Mouse (Mus musculus): ENCODE results near the gene Crkl. TPM values are rescaled to one million over a fixed set of nuclear protein-coding genes. Genes with fewer than 3 reads are reported as not detected.

Gene Crkl
- polyA plus RNA-seq, 1 experiment from 2014 or later = 52.2 TPM

- no peak overlapping the region for H3K4me3 ChIP-seq (ENCODE audit: low read length)
- 77% methylated on average over 2 of the region's 2 CpGs for WGBS
- H3K36me3 ChIP-seq (ENCODE audit: control insufficient read depth, insufficient read depth) = peaks cover 4% of the 10 kb centered on the region
- H3K9me3 ChIP-seq (replicated peaks; ENCODE audit: control insufficient read depth, low read length) = no peaks in the 10 kb centered on the region
- no peak overlapping the region for H3K27ac ChIP-seq (ENCODE audit: low read length)
- H3K9ac ChIP-seq (ENCODE audit: low read length) = no peak overlapping the region
- H3K4me2 ChIP-seq (ENCODE audit: low read depth, low read length) = no peak overlapping the region
- H3K4me1 ChIP-seq (ENCODE audit: control insufficient read depth, insufficient read depth, low read length) = peaks cover 7% of the 10 kb centered on the region; the same call in 1 of the 2 replicates
- H3K27me3 ChIP-seq (ENCODE audit: control insufficient read depth, insufficient read depth, low read length) = no peaks in the 10 kb centered on the region
- ATAC-seq (replicated peaks; ENCODE audit: extremely low read depth, insufficient read depth, low FRiP score) = no peak
These were observed 23.0 kb downstream of the Crkl start for GRCm38 (mm10) chr16:17474761-17475160.

DNA sequence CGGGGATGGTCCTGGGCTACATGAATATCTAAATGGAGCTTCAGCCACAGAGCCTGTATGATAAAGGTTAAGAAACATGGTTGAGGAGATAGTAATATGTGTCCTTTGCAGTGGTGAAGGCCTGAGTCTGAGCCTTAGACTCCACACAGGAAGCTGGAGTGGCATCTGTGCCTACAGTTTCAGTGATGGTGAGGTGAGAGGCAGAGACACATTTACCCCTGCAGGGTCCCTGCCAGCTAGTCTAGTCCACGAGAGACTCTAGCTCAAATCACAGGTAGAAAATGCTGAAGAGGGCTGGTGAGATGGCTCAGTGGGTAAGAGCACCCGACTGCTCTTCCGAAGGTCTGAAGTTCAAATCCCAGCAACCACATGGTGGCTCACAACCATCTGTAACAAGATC, 23.5 kb downstream of the Crkl start:
- H3K4me1 ChIP-seq (ENCODE audit: control insufficient read depth, insufficient read depth, low read length) = peaks cover 7% of the 10 kb centered on the region; the same call in 1 of the 2 replicates
- H3K9ac ChIP-seq (ENCODE audit: low read length) = no peak overlapping the region
- no peak overlapping the region for H3K4me2 ChIP-seq (ENCODE audit: low read depth, low read length)
- H3K4me3 ChIP-seq (ENCODE audit: low read length) = no peak overlapping the region
- no peaks in the 10 kb centered on the region for H3K27me3 ChIP-seq (ENCODE audit: control insufficient read depth, insufficient read depth, low read length)
- 84% methylated on average over 4 of the region's 4 CpGs for WGBS
- H3K9me3 ChIP-seq (replicated peaks; ENCODE audit: control insufficient read depth, low read length) = no peaks in the 10 kb centered on the region
- no peak for ATAC-seq (replicated peaks; ENCODE audit: extremely low read depth, insufficient read depth, low FRiP score)
- no peak overlapping the region for H3K27ac ChIP-seq (ENCODE audit: low read length)
- peaks cover under 1% of the 10 kb centered on the region for H3K36me3 ChIP-seq (ENCODE audit: control insufficient read depth, insufficient read depth)

DNA sequence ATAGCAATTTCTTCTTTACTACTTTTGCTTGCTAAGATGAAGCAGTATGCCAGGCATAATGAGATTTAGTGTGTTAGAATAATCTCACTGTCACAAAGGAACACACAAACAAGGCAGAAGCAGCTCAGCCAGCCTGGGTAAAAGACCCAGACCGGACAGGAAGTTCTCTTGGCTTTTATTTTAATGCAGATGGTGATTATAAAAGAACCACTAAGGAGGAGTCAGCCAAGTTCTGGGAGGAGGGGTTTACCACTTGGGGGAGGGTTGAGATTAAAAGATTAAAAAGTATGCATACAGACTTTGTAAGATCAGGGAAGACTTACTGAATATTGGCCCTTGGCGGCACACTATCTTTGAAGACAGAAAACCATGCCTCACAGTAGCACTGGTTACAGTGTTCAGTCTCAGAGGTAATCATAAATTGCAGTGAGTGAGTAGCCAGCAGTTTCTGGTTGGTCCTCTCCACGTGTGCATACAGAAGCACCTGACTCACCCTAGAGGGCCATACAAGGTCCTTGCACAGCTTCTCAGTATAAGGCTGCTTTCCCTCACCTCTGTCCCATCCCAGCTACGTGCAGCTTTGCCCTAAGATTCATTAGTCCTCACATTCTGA, 26.6 kb downstream of the Crkl start:
- H3K27ac ChIP-seq (ENCODE audit: low read length) = no peak overlapping the region
- H3K4me3 ChIP-seq (ENCODE audit: low read length) = no peak overlapping the region
- H3K27me3 ChIP-seq (ENCODE audit: control insufficient read depth, insufficient read depth, low read length) = no peaks in the 10 kb centered on the region
- 74% methylated on average over 4 of the region's 4 CpGs for WGBS
- no peak for ATAC-seq (replicated peaks; ENCODE audit: extremely low read depth, insufficient read depth, low FRiP score)
- H3K9me3 ChIP-seq (replicated peaks; ENCODE audit: control insufficient read depth, low read length) = no peaks in the 10 kb centered on the region
- H3K4me1 ChIP-seq (ENCODE audit: control insufficient read depth, insufficient read depth, low read length) = no peaks in the 10 kb centered on the region
- H3K4me2 ChIP-seq (ENCODE audit: low read depth, low read length) = no peak overlapping the region
- H3K36me3 ChIP-seq (ENCODE audit: control insufficient read depth, insufficient read depth) = peaks cover 4% of the 10 kb centered on the region
- H3K9ac ChIP-seq (ENCODE audit: low read length) = no peak overlapping the region

- 70% methylated on average over 2 of the region's 2 CpGs for WGBS
- Histone ChIP-seq H3K36me3 (ENCODE audit: control insufficient read depth, insufficient read depth) (peaks cover 23% of the 10 kb centered on the region), H3K27me3 (ENCODE audit: control insufficient read depth, insufficient read depth, low read length) (no peaks in the 10 kb centered on the region), H3K4me1 (ENCODE audit: control insufficient read depth, insufficient read depth, low read length) (peaks cover 10% of the 10 kb centered on the region), H3K9ac (ENCODE audit: low read length) (no peak overlapping the region), H3K4me2 (ENCODE audit: low read depth, low read length) (no peak overlapping the region), H3K27ac (ENCODE audit: low read length) (no peak overlapping the region), H3K9me3 (replicated peaks; ENCODE audit: control insufficient read depth, low read length) (no peaks in the 10 kb centered on the region), H3K4me3 (ENCODE audit: low read length) (no peak overlapping the region)
- no peak for ATAC-seq (replicated peaks; ENCODE audit: extremely low read depth, insufficient read depth, low FRiP score)
These were observed 29.7 kb downstream of the Crkl start for GRCm38 (mm10) chr16:17481465-17481864.

DNA sequence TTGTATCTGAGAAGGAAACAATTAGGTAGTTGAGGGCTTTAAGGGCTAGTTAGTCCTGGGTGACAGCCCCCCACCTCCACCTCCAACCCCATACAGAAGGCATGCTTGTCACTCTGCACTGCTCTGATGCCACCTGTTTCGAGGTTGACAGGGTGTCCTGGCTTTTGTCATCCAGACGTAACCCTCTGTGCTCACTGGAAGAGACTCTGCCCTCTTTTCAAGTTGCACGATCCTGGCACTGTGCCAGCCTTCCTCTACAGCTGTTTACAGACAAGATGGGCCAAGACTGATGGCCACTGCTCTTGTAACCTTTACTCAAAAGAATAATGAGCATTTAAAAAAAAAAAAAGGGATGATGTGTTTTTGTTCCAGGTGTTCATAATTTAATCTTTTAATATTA, 34.7 kb downstream of the Crkl start:
- 13% methylated on average over 3 of the region's 3 CpGs for WGBS
- H3K36me3 ChIP-seq (ENCODE audit: control insufficient read depth, insufficient read depth) = peaks cover 23% of the 10 kb centered on the region
- peak; percentile 81 for ATAC-seq (replicated peaks; ENCODE audit: extremely low read depth, insufficient read depth, low FRiP score)
- H3K9me3 ChIP-seq (replicated peaks; ENCODE audit: control insufficient read depth, low read length) = no peaks in the 10 kb centered on the region
- H3K27me3 ChIP-seq (ENCODE audit: control insufficient read depth, insufficient read depth, low read length) = peaks cover 8% of the 10 kb centered on the region; the same call in 1 of the 2 replicates
- peaks cover 23% of the 10 kb centered on the region for H3K4me1 ChIP-seq (ENCODE audit: control insufficient read depth, insufficient read depth, low read length)
- H3K27ac ChIP-seq (ENCODE audit: low read length) = no peak overlapping the region; the same call in 1 of the 2 replicates
- H3K4me2 ChIP-seq (ENCODE audit: low read depth, low read length) = no peak overlapping the region
- no peak overlapping the region for H3K4me3 ChIP-seq (ENCODE audit: low read length)
- H3K9ac ChIP-seq (ENCODE audit: low read length) = no peak overlapping the region

GRCm38 (mm10) chr16:17488478-17489468, 37.0 kb downstream of the Crkl start:
- Histone ChIP-seq H3K27me3 (ENCODE audit: control insufficient read depth, insufficient read depth, low read length) (peaks cover 8% of the 10 kb centered on the region; the same call in 1 of the 2 replicates), H3K9ac (ENCODE audit: low read length) (peak overlapping the region; percentile 73), H3K4me2 (ENCODE audit: low read depth, low read length) (peak overlapping the region; percentile 90), H3K9me3 (replicated peaks; ENCODE audit: control insufficient read depth, low read length) (no peaks in the 10 kb centered on the region), H3K4me3 (ENCODE audit: low read length) (peak overlapping the region; percentile 61), H3K36me3 (ENCODE audit: control insufficient read depth, insufficient read depth) (peaks cover 15% of the 10 kb centered on the region), H3K4me1 (ENCODE audit: control insufficient read depth, insufficient read depth, low read length) (peaks cover 23% of the 10 kb centered on the region), H3K27ac (ENCODE audit: low read length) (no peak overlapping the region)
- WGBS = 47% methylated on average over 14 of the region's 14 CpGs
- ATAC-seq (replicated peaks; ENCODE audit: extremely low read depth, insufficient read depth, low FRiP score) = no peak

GRCm38 (mm10) chr16:17489469-17490111, 37.8 kb downstream of the Crkl start, which contains the start of gene Aifm3:
Aifm3 (plus strand) TSS chr16:17489611.
- Histone ChIP-seq H3K9me3 (replicated peaks; ENCODE audit: control insufficient read depth, low read length) (no peaks in the 10 kb centered on the region), H3K36me3 (ENCODE audit: control insufficient read depth, insufficient read depth) (peaks cover 7% of the 10 kb centered on the region), H3K4me3 (ENCODE audit: low read length) (peak within 1 kb of the TSS; percentile 61), H3K27me3 (ENCODE audit: control insufficient read depth, insufficient read depth, low read length) (peaks cover 8% of the 10 kb centered on the region; the same call in 1 of the 2 replicates), H3K27ac (ENCODE audit: low read length) (no peak within 1 kb of the TSS), H3K4me1 (ENCODE audit: control insufficient read depth, insufficient read depth, low read length) (peaks cover 23% of the 10 kb centered on the region), H3K4me2 (ENCODE audit: low read depth, low read length) (peak within 1 kb of the TSS; percentile 90), H3K9ac (ENCODE audit: low read length) (peak within 1 kb of the TSS; percentile 73)
- WGBS = 3% methylated on average over 45 of the region's 47 CpGs
- peak; percentile 67 for ATAC-seq (replicated peaks; ENCODE audit: extremely low read depth, insufficient read depth, low FRiP score)

DNA sequence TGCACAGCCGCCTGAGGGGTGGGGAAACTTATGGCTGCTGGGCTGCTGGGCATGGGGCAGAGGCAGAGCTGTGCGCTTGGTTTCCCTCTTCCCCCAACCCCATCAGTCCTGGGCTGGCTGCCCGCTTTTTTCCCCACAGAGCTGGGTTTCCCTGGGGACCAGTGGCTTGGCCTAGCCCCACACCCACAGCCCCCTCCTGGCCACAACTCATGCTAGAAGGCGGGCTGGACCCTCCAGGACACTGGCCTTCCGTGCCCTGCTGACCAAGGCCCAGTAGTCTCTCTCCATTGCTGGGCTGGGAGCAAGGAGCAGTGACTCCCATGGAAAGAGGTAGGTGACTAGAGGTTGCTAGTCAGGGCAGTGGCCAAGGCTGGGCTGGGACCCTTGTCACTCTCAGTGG, 39.4 kb downstream of the Crkl start:
- WGBS = 77% methylated on average over 5 of the region's 5 CpGs
- no peak for ATAC-seq (replicated peaks; ENCODE audit: extremely low read depth, insufficient read depth, low FRiP score)
- Histone ChIP-seq H3K9me3 (replicated peaks; ENCODE audit: control insufficient read depth, low read length) (no peaks in the 10 kb centered on the region), H3K4me2 (ENCODE audit: low read depth, low read length) (no peak overlapping the region), H3K9ac (ENCODE audit: low read length) (no peak overlapping the region), H3K4me1 (ENCODE audit: control insufficient read depth, insufficient read depth, low read length) (peaks cover 17% of the 10 kb centered on the region), H3K27ac (ENCODE audit: low read length) (no peak overlapping the region), H3K27me3 (ENCODE audit: control insufficient read depth, insufficient read depth, low read length) (peaks cover 8% of the 10 kb centered on the region; the same call in 1 of the 2 replicates), H3K36me3 (ENCODE audit: control insufficient read depth, insufficient read depth) (no peaks in the 10 kb centered on the region), H3K4me3 (ENCODE audit: low read length) (no peak overlapping the region)

Measured in heart, embryonic 16.5 days (tissue).